Comparison of ENCODE assay signal across 21 mouse cellular contexts in the genomic region with DNA sequence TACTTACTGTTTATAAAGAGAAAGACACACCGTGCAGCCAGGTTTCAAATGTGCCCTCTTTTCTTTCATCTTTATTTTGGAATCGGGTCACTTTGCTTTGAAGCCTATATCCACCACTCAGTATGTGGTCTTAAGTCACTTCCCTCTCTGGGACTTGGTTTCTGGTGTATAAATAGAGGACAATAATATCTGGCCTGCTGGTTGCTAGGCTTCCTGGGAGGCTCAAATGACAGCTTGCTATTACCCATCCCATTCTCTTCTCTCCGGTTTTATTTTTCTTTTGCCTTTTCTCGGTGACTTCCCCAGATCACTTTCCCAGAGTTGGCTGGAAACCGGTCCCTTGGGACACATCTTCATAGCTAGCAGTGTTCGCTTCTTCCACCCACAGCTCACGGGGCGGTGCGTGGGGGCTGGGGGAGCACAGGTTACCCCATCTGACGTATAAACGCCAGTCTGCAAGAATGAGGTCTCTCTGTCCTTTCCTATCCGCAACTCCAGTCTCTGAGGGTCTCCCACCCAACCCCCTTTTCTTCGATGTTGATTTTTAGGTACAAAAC.
DNase-seq lines count a peak whose midpoint lies in the region; ATAC-seq and TF ChIP-seq lines count a peak whose summit lies in the region.
"Had no signal": no experiment of that assay in that cellular context is flagged by ENCODE, and none has a peak within 500 bp of the region (broad histone marks: within the 10 kb centered on the region; RNA-seq: fewer than 3 reads in every experiment).

No protein-coding gene starts in this region.

- peak; percentile 7 for DNase-seq in adrenal gland, postnatal 10 days
- no peak for DNase-seq in adrenal gland, adult 18-20 months (ENCODE audit: low spot score in 2 of 2)
- peak; percentile 9 for DNase-seq in gastrocnemius, postnatal 10 days
- no peak for DNase-seq in gastrocnemius, adult 8-10 months (ENCODE audit: low spot score in 2 of 2)
- DNase-seq in limb, embryonic 14.5 days (ENCODE audit: low spot score) = no peak
- no peak for DNase-seq in limb, embryonic 10.5 days (ENCODE audit: low spot score)
- peak; percentile 38 to 42 for DNase-seq in cerebellum, postnatal 10 days
- DNase-seq: adrenal gland, adult 2 months; heart, adult 2 months; kidney, adult 8-10 months; lung, postnatal 10 days; spleen, adult 18-20 months; thymus, adult 18-20 months had no signal

- no peaks in the 10 kb centered on the region for H3K9me3 ChIP-seq in limb, embryonic 14.5 days (ENCODE audit: control insufficient read depth, low read length)
- H3K9me3 ChIP-seq in limb, embryonic 10.5 days (replicated peaks) = no peaks in the 10 kb centered on the region
- H3K9me3 ChIP-seq: embryonic facial prominence, embryonic 15.5 days; forebrain, embryonic 10.5 days; hindbrain, embryonic 12.5 days; limb, embryonic 13.5 days; liver, embryonic 15.5 days had no signal

- H3K4me2 ChIP-seq in limb, embryonic 14.5 days (replicated peaks; ENCODE audit: low read depth, low read length, severe bottlenecking) = no peak overlapping the region
- H3K4me2 ChIP-seq: embryonic facial prominence, embryonic 15.5 days; hindbrain, embryonic 12.5 days; limb, embryonic 13.5 days; liver, embryonic 15.5 days had no signal

- peaks cover 3% of the 10 kb centered on the region; the same call in 1 of the 2 replicates for H3K4me1 ChIP-seq in limb, embryonic 14.5 days (ENCODE audit: control insufficient read depth, insufficient read depth, low read length)
- H3K4me1 ChIP-seq in limb, embryonic 10.5 days = peaks cover 16% of the 10 kb centered on the region
- H3K4me1 ChIP-seq: embryonic facial prominence, embryonic 15.5 days; liver, embryonic 15.5 days had no signal

- no peaks in the 10 kb centered on the region for H3K27me3 ChIP-seq in limb, embryonic 14.5 days (ENCODE audit: control insufficient read depth, insufficient read depth, low read length)
- H3K27me3 ChIP-seq in limb, embryonic 10.5 days (ENCODE audit: low read depth, poor library complexity, severe bottlenecking) = no peaks in the 10 kb centered on the region
- H3K27me3 ChIP-seq: embryonic facial prominence, embryonic 15.5 days; hindbrain, embryonic 12.5 days; limb, embryonic 13.5 days; liver, embryonic 15.5 days had no signal

- WGBS in limb, embryonic 14.5 days = 68% methylated on average over 13 of the region's 13 CpGs
- WGBS in limb, embryonic 10.5 days = 84% methylated on average over 13 of the region's 13 CpGs

- H3K9ac ChIP-seq in limb, embryonic 14.5 days (ENCODE audit: low read depth, low read length, severe bottlenecking) = no peak overlapping the region
- H3K9ac ChIP-seq: embryonic facial prominence, embryonic 15.5 days; hindbrain, embryonic 12.5 days; limb, embryonic 13.5 days; liver, embryonic 15.5 days had no signal

- no peak for TF ChIP-seq POLR2A in limb, embryonic 14.5 days (IDR thresholded peaks at IDR 0.05; ENCODE audit: borderline replicate concordance, extremely low read depth, insufficient read depth, insufficient read length)

- H3K36me3 ChIP-seq in limb, embryonic 14.5 days (ENCODE audit: control insufficient read depth, insufficient read depth, low read length) = no peaks in the 10 kb centered on the region
- H3K36me3 ChIP-seq in limb, embryonic 10.5 days = no peaks in the 10 kb centered on the region
- H3K36me3 ChIP-seq: embryonic facial prominence, embryonic 15.5 days; forebrain, embryonic 10.5 days; hindbrain, embryonic 12.5 days; limb, embryonic 13.5 days; liver, embryonic 15.5 days had no signal

- ATAC-seq in limb, embryonic 14.5 days (ENCODE audit: low FRiP score, low read depth) = peak; percentile 41; the same call in 1 of the 2 replicates
- ATAC-seq in granulocyte monocyte progenitor cell, adult 5-6 weeks (replicated peaks; ENCODE audit: poor library complexity, severe bottlenecking) = no peak
- ATAC-seq: CD4-positive, CD25-positive, alpha-beta regulatory T cell, adult 4 months; inflammation-experienced regulatory T-cells, adult 6 months had no signal

- no peak overlapping the region for H3K27ac ChIP-seq in limb, embryonic 14.5 days (replicated peaks; ENCODE audit: low read depth, low read length)
- no peak overlapping the region for H3K27ac ChIP-seq in limb, embryonic 10.5 days
- H3K27ac ChIP-seq: embryonic facial prominence, embryonic 15.5 days; forebrain, embryonic 10.5 days; heart, adult 2 months; hindbrain, embryonic 12.5 days; limb, embryonic 13.5 days; liver, embryonic 15.5 days had no signal

- no peak overlapping the region for H3K4me3 ChIP-seq in limb, embryonic 14.5 days (replicated peaks; ENCODE audit: low read length)
- H3K4me3 ChIP-seq in limb, embryonic 10.5 days = no peak overlapping the region
- H3K4me3 ChIP-seq: embryonic facial prominence, embryonic 15.5 days; forebrain, embryonic 10.5 days; heart, adult 2 months; hindbrain, embryonic 12.5 days; limb, embryonic 13.5 days; liver, embryonic 15.5 days had no signal

Comparison
In these comparisons a context has a peak if more than half of its experiments do, and no peak if none do; other contexts are left out.
1. DNase-seq: peak in adrenal gland, postnatal 10 days (single experiment), gastrocnemius, postnatal 10 days (single experiment) and cerebellum, postnatal 10 days (2 of 2); none in adrenal gland, adult 18-20 months (0 of 2), gastrocnemius, adult 8-10 months (0 of 2), limb, embryonic 14.5 days (single experiment) and limb, embryonic 10.5 days (single experiment).